Mouse (Mus musculus) kidney, adult 10 weeks (tissue): Measurements from ENCODE around the gene Mucl2. TPM values are rescaled to one million over a fixed set of nuclear protein-coding genes. Genes with fewer than 3 reads are reported as not detected.

Source experiments
- polyA plus RNA-seq: library from polyadenylated mRNA; stranded (reverse); fragments of 350-450 nt; fragmentation: Illumina TruSeq; extraction: RNeasy Lipid Tissue Mini Kit (QIAGEN cat#74804); gene quantifications from one replicate; pipeline ENCODE4 v1.2.3, GENCODE M21; 2014; ENCODE audit warnings: low read depth, low replicate concordance

Mucl2 gene
- polyA plus RNA-seq = not detected

GRCm38 (mm10) chr15:103899212-103899611, at the start of gene Mucl2:
Gene Mucl2 (minus strand): TSS chr15:103899312.

Other genes starting within 250 kb of the Mucl2 start
- not detected for gene Mucl1, start 143.8 kb downstream of the Mucl2 start, polyA plus RNA-seq